Mouse (Mus musculus): ENCODE measurements around the gene Lgals2.

DNA sequence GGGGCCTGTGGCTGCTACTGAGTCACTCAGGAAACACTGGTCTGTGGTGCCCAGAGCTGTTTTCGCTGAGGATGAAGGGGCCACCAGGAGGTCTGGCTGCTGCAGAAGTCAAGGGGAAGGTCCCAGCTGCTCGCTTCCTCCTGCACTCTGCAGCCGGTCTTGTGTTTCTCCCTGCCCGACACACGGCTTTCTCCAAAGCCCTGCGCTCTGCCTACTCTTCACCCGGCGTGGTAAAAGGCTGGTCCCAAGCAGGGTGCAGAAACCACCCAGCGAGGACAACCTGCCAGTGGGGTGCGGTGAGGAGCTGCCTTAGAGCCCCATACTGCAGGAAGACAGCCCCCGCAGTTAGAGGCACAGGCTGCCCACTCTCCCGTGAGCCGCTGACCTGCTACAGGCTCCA, 39.4 kb upstream of the Lgals2 start:
- TF ChIP-seq CTCF (IDR thresholded peaks at IDR 0.05; ENCODE audit: borderline replicate concordance, control insufficient read depth, extremely low read depth, insufficient read depth, low read length, poor library complexity) (no peak), POLR2A (IDR thresholded peaks at IDR 0.05; ENCODE audit: control insufficient read depth, extremely low read depth, insufficient read depth, low read length, poor library complexity) (no peak)

Measured in thymus, adult 2 months (tissue).